Mouse (Mus musculus) olfactory bulb, adult 2 months (tissue): Measurements from ENCODE around the gene Mindy4. TPM values are rescaled to one million over a fixed set of nuclear protein-coding genes. Genes with fewer than 3 reads are reported as not detected.

Source experiments
- H3K27ac ChIP-seq: fragments of 200-500 bp; 2 replicates; pipeline ENCODE4 v1.5.1; 2012; ENCODE audit warnings: low read depth, low read length; ENCODE audit not compliant: insufficient read depth
- H3K4me1 ChIP-seq: fragments of 200-500 bp; 2 replicates; pipeline ENCODE4 v1.6.1; 2012; ENCODE audit warnings: low read length; ENCODE audit not compliant: control insufficient read depth, insufficient read depth
- H3K4me3 ChIP-seq: fragments of 200-500 bp; 2 replicates; pipeline ENCODE4 v1.5.1; 2012; ENCODE audit warnings: mild to moderate bottlenecking, low read depth, low read length, moderate library complexity; ENCODE audit not compliant: insufficient read depth
- CTCF ChIP-seq: fragments of 200-500 bp; IDR thresholded peaks from 2 replicates; pipeline ENCODE4 v1.5.1; 2012; ENCODE audit warnings: low read depth, mild to moderate bottlenecking, low read length, moderate library complexity; ENCODE audit not compliant: insufficient read depth
- POLR2A ChIP-seq: fragments of 200-500 bp; IDR thresholded peaks from 2 replicates; pipeline ENCODE4 v1.6.1; 2012; ENCODE audit warnings: mild to moderate bottlenecking, low read depth, low read length, moderate library complexity; ENCODE audit not compliant: insufficient read depth
- whole genome bisulfite sequencing: fragments of 180-500 bp; shearing (Covaris S2); methylation state at CpG from one replicate; pipeline ENCODE4 v1.1.7; 2018; 5-methylcytosine and 5-hydroxymethylcytosine counted together
- polyA plus RNA-seq: library from polyadenylated mRNA; stranded (reverse); fragments of >200 nt; gene quantifications from 2 replicates; pipeline ENCODE4 v1.2.4, GENCODE M21; 2012; ENCODE audit warnings: low replicate concordance; ENCODE audit not compliant: missing spikeins, insufficient read depth, insufficient read length

The Mindy4 gene
- polyA plus RNA-seq, 1 experiment = not detected

DNA sequence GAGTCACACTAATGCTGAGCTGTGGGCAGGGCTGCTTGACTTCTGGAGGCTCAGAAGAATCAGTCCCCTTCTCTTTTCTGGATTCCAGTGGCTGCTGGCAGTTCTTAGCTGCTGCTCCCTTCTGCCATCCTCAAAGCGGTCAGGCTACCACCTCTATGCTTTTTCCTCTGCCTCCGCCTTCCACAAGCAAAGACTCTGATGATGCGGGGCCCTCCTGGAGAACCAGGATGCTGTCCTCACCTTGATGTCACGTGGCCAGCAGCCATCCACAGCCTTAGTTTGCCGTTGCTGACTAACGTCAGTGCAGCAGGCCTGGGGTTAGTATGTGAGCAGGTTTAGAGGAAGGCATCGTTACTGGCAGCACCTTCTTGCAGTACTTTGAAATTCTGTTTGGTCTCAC is 28.9 kb downstream of the Mindy4 start:
- Histone ChIP-seq H3K4me1 (peaks cover 7% of the 10 kb centered on the region), H3K4me3 (no peak overlapping the region), H3K27ac (no peak overlapping the region)
- TF ChIP-seq CTCF (no peak), POLR2A (no peak)
- 93% methylated on average over 7 of the region's 7 CpGs for WGBS

DNA sequence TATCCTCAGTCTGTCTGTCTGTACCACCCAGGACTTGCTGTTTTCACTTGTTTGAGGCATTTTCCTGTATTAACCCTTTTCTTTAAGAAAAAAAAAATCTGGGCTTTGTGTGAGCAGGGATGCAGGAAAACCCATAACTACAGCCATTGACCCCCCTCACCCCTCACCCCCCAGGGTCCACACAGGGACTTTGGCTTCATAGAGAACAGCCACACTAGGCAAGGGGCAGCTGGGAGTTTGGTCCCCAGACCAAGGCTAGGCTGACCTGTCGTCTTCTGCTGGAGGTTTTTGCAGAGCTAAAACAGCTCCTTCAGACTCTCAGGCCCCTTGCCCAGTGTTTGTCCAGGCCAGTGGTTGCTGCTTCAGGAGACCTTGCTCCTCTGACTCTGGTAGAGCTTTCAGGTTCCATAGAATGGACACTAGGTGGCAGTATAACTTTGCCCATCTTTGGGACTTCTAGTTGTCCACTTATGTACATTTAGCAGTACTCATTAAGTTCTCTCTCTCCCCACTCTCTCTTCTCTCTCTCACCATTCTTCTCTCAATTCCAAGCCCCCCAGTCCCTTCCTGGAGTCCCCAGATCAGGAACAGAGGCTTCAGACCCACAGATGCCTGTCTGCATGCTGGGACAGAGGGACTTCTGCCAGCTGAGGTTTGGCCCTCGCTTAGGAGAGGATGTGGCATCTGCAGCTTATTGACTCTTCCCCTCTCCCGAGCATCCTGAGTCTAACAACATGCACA is 29.5 kb downstream of the Mindy4 start:
- WGBS = 54% methylated on average over 3 of the region's 3 CpGs
- Histone ChIP-seq H3K27ac (no peak overlapping the region), H3K4me3 (no peak overlapping the region), H3K4me1 (peaks cover 13% of the 10 kb centered on the region)
- no peak for TF ChIP-seq POLR2A

DNA sequence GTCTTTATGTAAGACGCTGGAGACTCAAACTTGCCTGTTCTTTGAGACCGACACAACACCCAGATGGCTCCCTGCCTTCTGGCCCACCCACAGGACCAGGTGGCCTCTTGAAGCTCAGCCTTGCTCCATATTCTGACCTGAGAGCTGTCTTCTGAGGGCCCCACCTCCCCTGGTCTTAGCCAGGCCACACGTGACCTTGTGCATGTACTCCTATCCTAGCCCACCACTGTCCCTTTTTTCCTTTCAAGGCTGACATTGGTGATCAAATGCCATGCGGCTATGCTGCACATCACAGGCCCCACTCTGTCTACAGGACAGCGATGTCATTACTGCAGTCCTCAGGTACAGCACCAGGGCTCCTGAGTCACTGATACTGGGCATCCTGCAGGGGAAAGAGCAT is 30.1 kb downstream of the Mindy4 start:
- peaks cover 13% of the 10 kb centered on the region for H3K4me1 ChIP-seq
- 89% methylated on average over 5 of the region's 5 CpGs for WGBS
- TF ChIP-seq POLR2A (no peak), CTCF (no peak)
- H3K27ac ChIP-seq = no peak overlapping the region
- H3K4me3 ChIP-seq = no peak overlapping the region

DNA sequence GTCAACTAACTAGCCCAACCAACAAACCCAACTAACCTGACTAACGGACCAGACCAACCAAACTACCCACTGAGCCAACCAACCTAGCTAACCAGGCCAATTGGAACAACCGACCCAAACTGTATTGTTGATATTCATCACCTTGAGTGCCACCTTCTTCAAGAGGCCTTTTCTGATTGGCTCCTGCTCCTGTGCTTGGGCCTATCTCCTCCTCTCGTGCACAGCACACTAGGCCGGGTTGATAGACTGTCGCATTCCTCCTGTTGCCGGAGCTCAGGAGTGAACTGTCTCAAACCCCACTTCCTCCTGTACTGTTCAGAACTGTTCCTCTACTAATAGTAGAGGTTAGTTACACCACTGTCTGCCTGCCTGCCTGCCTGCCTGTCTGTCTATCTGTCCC is 31.5 kb downstream of the Mindy4 start:
- peaks cover 13% of the 10 kb centered on the region for H3K4me1 ChIP-seq
- H3K27ac ChIP-seq = no peak overlapping the region
- H3K4me3 ChIP-seq = no peak overlapping the region
- TF ChIP-seq CTCF (no peak), POLR2A (no peak)
- WGBS = 95% methylated on average over 6 of the region's 6 CpGs

DNA sequence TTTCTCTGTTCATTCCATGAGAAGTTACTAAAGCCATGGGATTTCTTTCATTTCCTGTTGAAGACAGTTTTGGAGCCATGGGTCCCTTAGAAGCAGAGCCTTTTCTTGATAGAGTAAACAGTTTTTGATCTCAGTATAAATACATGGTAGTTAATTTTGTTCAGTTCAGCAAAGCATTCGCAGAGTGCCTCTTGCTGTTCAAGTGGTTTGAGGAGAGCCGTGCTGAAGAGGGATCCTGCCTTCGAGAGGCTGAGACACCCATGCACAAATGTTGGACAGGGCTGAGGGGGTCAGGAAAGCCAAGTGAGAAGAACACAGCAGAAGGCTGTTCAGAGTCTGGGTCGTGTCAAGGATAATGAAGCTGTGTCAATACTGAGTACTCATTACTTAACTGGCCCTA is 32.5 kb downstream of the Mindy4 start:
- 74% methylated on average over 4 of the region's 4 CpGs for WGBS
- H3K4me3 ChIP-seq = no peak overlapping the region
- TF ChIP-seq POLR2A = no peak
- TF ChIP-seq CTCF = no peak

GRCm38 (mm10) chr6:55239931-55240330 is 36.7 kb downstream of the Mindy4 start:
- WGBS = 74% methylated on average over 8 of the region's 8 CpGs
- Histone ChIP-seq H3K4me1 (peaks cover 20% of the 10 kb centered on the region), H3K4me3 (no peak overlapping the region), H3K27ac (no peak overlapping the region)
- TF ChIP-seq POLR2A (no peak), CTCF (no peak)

More for the DNA sequence above, 32.5 kb downstream of the Mindy4 start:
- Histone ChIP-seq H3K27ac (no peak overlapping the region), H3K4me1 (peaks cover 13% of the 10 kb centered on the region)

DNA sequence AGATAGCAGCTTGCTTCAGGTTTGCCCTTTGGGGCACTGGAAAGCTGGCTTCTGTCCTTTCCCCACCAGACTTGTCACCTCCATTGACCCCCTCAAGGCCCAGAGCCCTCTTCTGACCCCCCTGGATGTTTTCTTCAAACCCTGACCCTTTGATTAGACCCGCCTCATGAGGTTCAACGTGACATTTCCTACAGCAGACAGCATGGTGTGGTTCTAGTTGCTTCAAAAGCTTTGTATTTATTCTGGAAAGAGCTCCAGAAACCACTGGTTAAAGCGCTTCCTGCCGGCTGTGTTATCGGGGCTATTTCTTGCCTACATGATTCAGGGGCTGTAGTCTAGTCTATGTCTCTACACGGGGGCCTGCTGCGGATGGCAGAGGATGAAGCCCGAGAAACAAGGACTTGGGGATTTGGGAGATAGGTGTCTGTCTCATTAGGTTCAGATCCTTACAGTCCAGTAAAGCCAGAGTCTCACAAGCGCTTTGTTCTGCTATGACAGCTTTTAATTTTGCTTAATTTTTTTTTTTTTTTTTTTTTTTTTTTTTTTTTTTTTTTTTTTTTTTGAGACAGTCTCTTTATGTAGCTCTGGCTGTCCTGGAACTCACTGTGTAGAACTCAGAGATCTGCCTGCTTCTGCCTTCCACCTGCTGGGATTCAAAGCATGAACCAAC is 37.5 kb downstream of the Mindy4 start:
- Histone ChIP-seq H3K4me1 (peaks cover 20% of the 10 kb centered on the region), H3K27ac (no peak overlapping the region), H3K4me3 (no peak overlapping the region)
- WGBS = 82% methylated on average over 9 of the region's 9 CpGs
- no peak for TF ChIP-seq CTCF
- TF ChIP-seq POLR2A = no peak

DNA sequence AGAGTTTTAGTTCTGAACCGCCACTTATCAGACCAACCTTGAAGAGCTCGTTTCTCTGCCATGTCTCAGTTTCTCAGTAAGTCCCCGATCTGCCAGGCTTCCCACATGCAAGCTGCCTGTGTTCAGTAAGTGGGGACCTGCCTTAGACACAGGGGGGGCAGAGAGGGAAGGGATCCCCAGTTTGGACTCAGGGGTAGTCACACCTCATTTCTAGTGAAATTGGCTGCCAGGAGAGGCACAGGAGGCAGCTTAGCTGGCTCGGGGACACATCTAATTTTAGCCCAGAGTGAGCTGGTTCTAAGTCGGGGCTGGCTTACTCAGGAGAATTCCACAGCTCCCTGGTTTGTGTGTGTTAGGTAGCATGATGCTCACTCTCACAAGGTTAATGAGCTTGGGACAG is 38.3 kb downstream of the Mindy4 start:
- WGBS = 47% methylated on average over 5 of the region's 5 CpGs
- no peak overlapping the region for H3K4me3 ChIP-seq
- peaks cover 18% of the 10 kb centered on the region for H3K4me1 ChIP-seq
- no peak overlapping the region for H3K27ac ChIP-seq
- TF ChIP-seq POLR2A (no peak), CTCF (no peak)

- peaks cover 10% of the 10 kb centered on the region for H3K4me1 ChIP-seq
- 88% methylated on average over 8 of the region's 8 CpGs for WGBS
- TF ChIP-seq CTCF (no peak), POLR2A (no peak)
- H3K4me3 ChIP-seq = no peak overlapping the region
- H3K27ac ChIP-seq = no peak overlapping the region
Measured at GRCm38 (mm10) chr6:55245680-55246079, 42.5 kb downstream of the Mindy4 start.
